Comparison of ENCODE assay signal across 10 mouse cellular contexts in genomic region chr15:85990696-85991443, GRCm38 (mm10). TPM values are rescaled to one million over a fixed set of nuclear protein-coding genes. Genes with fewer than 3 reads are reported as not detected.
DNase-seq lines count a peak whose midpoint lies in the region; ATAC-seq lines count a peak whose summit lies in the region.
"Had no signal": no experiment of that assay in that cellular context is flagged by ENCODE, and none has a peak within 500 bp of the region (broad histone marks: within the 10 kb centered on the region; RNA-seq: fewer than 3 reads in every experiment).

No protein-coding gene starts in this region.

- H3K9ac ChIP-seq in kidney, embryonic 15.5 days, result no peak overlapping the region
- H3K9ac ChIP-seq in hindbrain, embryonic 12.5 days, result no peak overlapping the region
- H3K9ac ChIP-seq in neural tube, embryonic 13.5 days, result no peak overlapping the region

- H3K9me3 ChIP-seq in kidney, embryonic 15.5 days (replicated peaks), result no peaks in the 10 kb centered on the region
- H3K9me3 ChIP-seq in hindbrain, embryonic 12.5 days (replicated peaks), result no peaks in the 10 kb centered on the region
- no peaks in the 10 kb centered on the region for H3K9me3 ChIP-seq in neural tube, embryonic 13.5 days

- WGBS in kidney, embryonic 15.5 days, result 88% methylated on average over 17 of the region's 17 CpGs
- WGBS in hindbrain, embryonic 12.5 days, result 91% methylated on average over 17 of the region's 17 CpGs
- 88% methylated on average over 17 of the region's 17 CpGs for WGBS in neural tube, embryonic 13.5 days

- peak overlapping the region; percentile 87 for H3K27ac ChIP-seq in kidney, embryonic 15.5 days
- peak overlapping the region; percentile 46; the same call in 1 of the 2 replicates for H3K27ac ChIP-seq in hindbrain, embryonic 12.5 days
- peak overlapping the region; percentile 68 for H3K27ac ChIP-seq in neural tube, embryonic 13.5 days (replicated peaks)
- H3K27ac ChIP-seq: stomach, postnatal 0 days had no signal

- no peaks in the 10 kb centered on the region for H3K36me3 ChIP-seq in kidney, embryonic 15.5 days
- H3K36me3 ChIP-seq in hindbrain, embryonic 12.5 days, result no peaks in the 10 kb centered on the region
- no peaks in the 10 kb centered on the region for H3K36me3 ChIP-seq in neural tube, embryonic 13.5 days

- intact Hi-C loops in left cerebral cortex, postnatal 25 days (cut with DNase I), result no loop called here
- intact Hi-C loops in left cerebral cortex, postnatal 14 days (cut with DNase I), result no loop called here

- H3K27me3 ChIP-seq in kidney, embryonic 15.5 days, result no peaks in the 10 kb centered on the region
- H3K27me3 ChIP-seq in hindbrain, embryonic 12.5 days, result no peaks in the 10 kb centered on the region
- no peaks in the 10 kb centered on the region for H3K27me3 ChIP-seq in neural tube, embryonic 13.5 days

- H3K4me3 ChIP-seq in kidney, embryonic 15.5 days (replicated peaks), result no peak overlapping the region
- no peak overlapping the region for H3K4me3 ChIP-seq in hindbrain, embryonic 12.5 days
- H3K4me3 ChIP-seq in neural tube, embryonic 13.5 days, result no peak overlapping the region

- no peak overlapping the region for H3K4me2 ChIP-seq in kidney, embryonic 15.5 days
- H3K4me2 ChIP-seq in hindbrain, embryonic 12.5 days (replicated peaks), result no peak overlapping the region
- no peak overlapping the region for H3K4me2 ChIP-seq in neural tube, embryonic 13.5 days

- no peak for DNase-seq in kidney, postnatal 4 days
- peak; percentile 51 for DNase-seq in testis, postnatal 10 days (ENCODE audit: low spot score)
- no peak for DNase-seq in testis, postnatal 14 days (ENCODE audit: low spot score)
- no peak for DNase-seq in left cerebral cortex, postnatal 25 days (ENCODE audit: low spot score in 2 of 2)
- no peak for DNase-seq in left cerebral cortex, postnatal 14 days (ENCODE audit: low spot score in 2 of 2)
- DNase-seq: heart, adult 18-20 months had no signal

- H3K4me1 ChIP-seq in kidney, embryonic 15.5 days, result peaks cover 48% of the 10 kb centered on the region
- H3K4me1 ChIP-seq in hindbrain, embryonic 12.5 days, result peaks cover 41% of the 10 kb centered on the region
- peaks cover 57% of the 10 kb centered on the region for H3K4me1 ChIP-seq in neural tube, embryonic 13.5 days (replicated peaks)

- no peak for ATAC-seq in kidney, embryonic 15.5 days (replicated peaks; ENCODE audit: low FRiP score)
- ATAC-seq in hindbrain, embryonic 12.5 days (ENCODE audit: low FRiP score), result no peak
- ATAC-seq in neural tube, embryonic 13.5 days (ENCODE audit: low read depth), result no peak

RNA-seq across cellular contexts. Expression of gene Celsr1, which starts 42.7 kb away (rescaled TPM):
- polyA plus RNA-seq in kidney, embryonic 15.5 days (2015; fragmentation: Nextera tagmentation; extraction: Ambion mirVana), result 3.7 and 3.9 TPM in 2 replicates
- 3.4 and 4.3 TPM in 2 replicates for polyA plus RNA-seq in hindbrain, embryonic 12.5 days (2016; fragmentation: Nextera tagmentation; extraction: Ambion mirVana)
- 1.8 TPM in 2 replicates for polyA plus RNA-seq in neural tube, embryonic 13.5 days (2015; fragmentation: Nextera tagmentation; extraction: Ambion mirVana)
- total RNA-seq in left cerebral cortex, postnatal 25 days (2021), result 1 to 10 TPM; 3.1 to 3.9 TPM
- total RNA-seq in left cerebral cortex, postnatal 14 days (2021), result 1 to 10 TPM; 2.2 to 3.1 TPM
